Mouse (Mus musculus): ENCODE results near the gene Prss12. TPM values are rescaled to one million over a fixed set of nuclear protein-coding genes. Genes with fewer than 3 reads are reported as not detected.

Prss12 gene
- 1 to 10 TPM; 1.7 to 1.8 TPM for total RNA-seq (2021)

- intact Hi-C loops (cut with DNase I), result no loop called here
- DNase-seq, result peak; percentile 31 to 39
Observed at GRCm38 (mm10) chr3:123446708-123447537, at the start of gene Prss12. Gene Prss12, plus strand, starts transcription at chr3:123446913.

DNA sequence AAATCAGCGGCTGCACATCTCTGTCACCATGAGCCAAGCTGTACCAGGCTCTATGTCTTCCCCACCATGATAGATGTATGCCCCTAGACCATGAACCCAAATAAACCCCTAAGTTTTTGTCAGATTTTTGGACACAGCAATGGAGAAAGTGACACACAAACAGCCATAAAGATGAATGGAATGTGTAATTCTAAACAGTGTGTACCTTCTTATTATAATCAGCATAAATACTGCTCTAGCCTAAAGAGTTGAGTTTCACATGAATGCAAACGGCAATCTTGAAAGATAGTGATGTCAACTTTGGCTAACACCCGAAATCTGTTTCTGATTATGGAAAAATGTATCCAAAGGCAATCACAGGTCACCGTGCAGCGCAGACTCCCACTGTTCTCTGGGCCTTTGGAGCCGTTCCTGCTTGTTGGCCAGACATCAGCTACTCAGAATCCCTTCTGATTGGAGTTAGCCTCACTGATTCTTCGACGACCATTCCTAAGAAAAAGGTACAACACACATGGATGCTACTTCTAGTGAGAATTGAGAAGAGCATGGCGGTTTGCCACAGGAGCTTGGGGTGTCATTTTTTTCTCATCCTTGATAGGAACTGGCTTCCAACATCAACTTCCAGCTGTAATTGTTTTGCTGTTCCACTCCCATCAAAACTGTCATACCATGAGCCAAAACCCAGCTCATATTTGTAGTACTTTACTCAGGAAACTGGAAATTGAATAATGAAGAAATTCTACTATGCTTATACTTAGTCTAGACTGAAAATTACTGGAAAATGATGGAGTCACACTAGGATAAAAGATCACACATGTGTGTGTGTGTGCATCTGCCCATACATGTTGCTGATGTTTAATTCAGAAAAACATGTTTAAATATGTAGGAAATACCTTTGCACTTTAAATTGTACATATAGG lies 48.9 kb upstream of the Prss12 start:
- intact Hi-C loops (cut with DNase I), result no loop called here
- peak; percentile 11 to 16 for DNase-seq

DNA sequence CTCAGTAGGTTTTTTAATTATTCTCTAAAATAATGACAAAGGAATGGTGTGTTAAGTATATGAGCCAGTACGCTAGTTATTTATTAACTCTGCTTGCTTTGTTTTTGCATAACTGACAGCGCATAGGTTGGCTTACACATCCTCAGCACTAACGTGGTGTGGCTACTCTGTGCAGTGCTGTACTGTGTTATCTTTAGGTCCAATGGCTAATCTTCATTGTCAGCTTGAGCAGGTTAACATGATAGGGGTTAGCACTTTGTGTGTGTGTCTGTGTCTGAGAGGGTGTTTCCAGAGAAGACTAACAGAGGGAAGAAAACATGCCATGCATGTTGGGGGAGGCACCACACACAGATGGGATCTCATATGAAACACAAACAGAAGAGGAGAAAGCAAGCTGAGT lies 41.8 kb upstream of the Prss12 start:
- intact Hi-C loops (cut with DNase I), result no loop called here
- DNase-seq, result no peak

- DNase-seq, result no peak
- intact Hi-C loops (cut with DNase I), result no loop called here
Observed at GRCm38 (mm10) chr3:123411821-123412578, 34.7 kb upstream of the Prss12 start.

GRCm38 (mm10) chr3:123413173-123413572 lies 33.5 kb upstream of the Prss12 start:
- no peak for DNase-seq

GRCm38 (mm10) chr3:123425647-123426046 lies 21.1 kb upstream of the Prss12 start:
- intact Hi-C loops (cut with DNase I), result no loop called here

More at GRCm38 (mm10) chr3:123413173-123413572, 33.5 kb upstream of the Prss12 start:
- intact Hi-C loops (cut with DNase I), result no loop called here

GRCm38 (mm10) chr3:123428005-123428404 lies 18.7 kb upstream of the Prss12 start:
- no peak for DNase-seq
- intact Hi-C loops (cut with DNase I), result no loop called here

More at GRCm38 (mm10) chr3:123425647-123426046, 21.1 kb upstream of the Prss12 start:
- DNase-seq, result no peak

DNA sequence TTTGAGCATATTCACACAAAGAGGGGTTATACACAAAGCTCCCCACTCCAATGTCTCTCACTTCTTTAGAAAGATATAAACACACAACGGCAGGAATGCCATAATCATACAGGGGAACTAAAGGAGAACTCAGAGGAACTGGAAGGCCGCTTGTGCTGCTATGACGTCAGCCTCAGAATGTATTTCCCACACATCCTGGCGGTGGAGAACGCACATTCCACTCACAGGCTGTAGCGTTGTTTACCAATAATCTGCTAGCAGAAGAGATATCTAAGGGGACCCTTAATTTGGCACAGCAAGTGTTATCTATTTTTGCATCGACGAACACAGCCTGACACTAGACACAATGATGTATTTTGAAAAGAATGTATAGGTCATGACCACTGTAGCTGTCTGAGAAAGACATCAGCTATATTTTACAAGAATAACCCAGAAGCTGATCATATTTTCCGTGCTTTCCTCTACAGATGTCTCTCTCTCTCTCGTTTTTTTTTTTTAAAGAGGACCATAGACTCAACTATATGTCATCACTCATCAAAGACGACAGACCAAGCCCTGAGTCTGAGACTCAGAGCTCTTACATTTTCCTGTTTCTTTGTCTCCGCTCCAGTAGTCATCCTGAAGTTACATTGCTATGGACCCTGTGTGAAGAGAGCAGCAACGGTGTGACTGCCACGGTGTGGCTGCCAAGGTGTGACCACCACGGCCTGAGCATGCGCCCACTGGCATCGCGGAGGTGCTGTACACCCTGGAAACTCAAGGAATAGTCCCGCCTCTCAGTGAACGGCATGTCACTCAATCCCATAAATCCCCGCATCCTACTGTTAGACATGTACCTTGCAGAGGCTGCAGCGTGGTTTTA lies 16.9 kb upstream of the Prss12 start:
- intact Hi-C loops (cut with DNase I), result no loop called here
- DNase-seq, result no peak

GRCm38 (mm10) chr3:123431951-123432674 lies 14.6 kb upstream of the Prss12 start:
- DNase-seq, result no peak
- intact Hi-C loops (cut with DNase I), result no loop called here

DNA sequence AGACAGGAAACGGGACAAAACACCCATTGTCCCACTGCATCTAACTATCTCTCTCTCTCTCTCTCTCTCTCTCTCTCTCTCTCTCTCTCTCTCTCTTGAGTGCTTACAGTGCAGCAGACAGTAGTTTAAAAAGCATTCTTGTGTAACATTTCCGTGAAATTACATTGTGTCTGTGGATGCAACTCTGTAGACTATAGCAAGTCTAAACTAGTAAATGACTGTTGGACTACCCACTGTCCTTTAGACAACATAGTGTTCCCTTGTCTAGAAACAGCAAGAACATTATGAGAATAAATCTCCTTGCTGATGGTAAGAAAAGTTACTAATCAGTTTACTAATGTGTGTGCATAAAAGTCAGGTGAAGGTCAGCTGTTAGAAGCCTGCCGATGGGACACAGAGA lies 13.4 kb upstream of the Prss12 start:
- DNase-seq, result no peak
- intact Hi-C loops (cut with DNase I), result no loop called here

DNA sequence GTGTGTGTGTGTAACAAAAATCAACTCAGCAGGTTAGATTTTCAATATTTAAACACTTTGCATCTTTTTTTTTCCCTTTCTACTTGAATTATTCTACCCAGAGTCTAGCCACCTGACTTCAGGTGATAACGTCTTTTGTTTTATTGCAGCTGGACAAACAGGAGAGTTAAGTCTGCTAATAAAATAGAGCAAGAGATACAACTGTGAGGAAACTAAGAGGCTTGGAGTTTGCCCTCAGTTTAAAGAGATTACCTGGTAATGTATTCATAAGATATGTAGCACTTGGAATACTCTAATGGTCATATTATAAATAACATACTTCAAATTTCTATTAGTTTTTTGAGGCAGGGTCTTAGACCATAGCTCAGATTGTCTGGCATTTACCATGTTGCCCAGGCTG lies 9.1 kb upstream of the Prss12 start:
- intact Hi-C loops (cut with DNase I), result no loop called here
- DNase-seq, result no peak

DNA sequence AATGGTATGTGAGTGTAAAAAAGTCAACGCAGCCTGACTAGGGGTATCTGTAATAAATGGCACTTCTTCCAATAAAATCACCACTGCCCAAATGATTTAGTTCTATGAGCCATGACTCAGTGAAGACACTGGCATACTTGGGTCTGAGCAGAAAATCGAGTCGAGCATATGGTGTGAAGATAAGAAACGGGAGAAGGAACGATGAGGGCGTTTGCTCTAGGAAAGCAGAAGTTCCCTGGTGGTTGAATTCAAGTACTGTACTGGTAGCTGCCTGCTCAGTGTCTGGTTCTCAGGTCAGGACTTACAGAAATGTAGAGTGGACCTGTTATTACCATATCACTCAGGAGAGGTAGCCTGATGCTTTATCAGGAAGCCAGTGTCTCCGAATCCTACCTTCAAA lies 6.2 kb upstream of the Prss12 start:
- DNase-seq, result no peak
- intact Hi-C loops (cut with DNase I), result no loop called here

DNA sequence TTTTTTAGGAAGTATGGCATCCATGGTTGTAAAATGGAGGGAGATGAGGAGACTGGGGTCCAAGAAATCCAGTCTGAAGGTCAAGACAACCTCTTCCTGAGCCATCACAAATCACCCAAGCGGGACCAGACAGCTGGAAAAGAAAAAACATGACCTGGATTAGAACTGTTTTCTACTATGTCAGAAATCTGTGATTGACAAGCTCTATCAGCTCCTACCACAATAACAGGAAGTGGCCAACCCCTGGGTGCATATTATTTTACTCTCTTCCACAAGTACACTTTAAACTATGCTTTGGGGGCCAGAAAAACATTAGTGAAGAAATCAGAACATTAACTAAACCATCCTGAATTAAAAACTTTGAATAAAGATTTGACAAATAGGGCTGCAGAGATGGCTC lies 2.2 kb upstream of the Prss12 start:
- intact Hi-C loops (cut with DNase I), result no loop called here
- no peak for DNase-seq

DNA sequence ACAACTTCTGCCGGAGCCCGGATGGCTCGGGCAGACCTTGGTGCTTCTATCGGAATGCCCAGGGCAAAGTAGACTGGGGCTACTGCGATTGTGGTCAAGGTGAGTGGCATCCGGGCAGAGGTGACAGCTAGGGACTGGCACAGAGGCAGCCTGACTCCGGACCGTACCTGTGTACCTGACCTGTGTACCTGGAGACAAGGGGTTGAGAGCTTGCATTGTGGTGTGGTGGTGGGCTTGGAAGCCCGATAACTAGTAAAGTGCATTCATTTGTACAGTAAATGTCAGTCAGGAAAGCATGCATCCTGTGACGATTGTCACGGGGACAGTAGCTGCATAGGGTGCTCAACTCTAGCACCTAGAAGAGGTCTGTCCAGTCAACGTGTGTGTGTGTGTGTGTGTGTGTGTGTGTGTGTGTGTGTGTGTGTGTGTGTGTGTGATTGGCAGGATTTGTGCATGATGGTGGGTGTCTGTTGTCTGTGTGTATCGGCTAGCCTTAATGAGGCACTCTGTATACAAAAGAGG lies 886 bp downstream of the Prss12 start:
- intact Hi-C loops (cut with DNase I), result no loop called here
- DNase-seq, result no peak

GRCm38 (mm10) chr3:123448096-123448495 lies 1.4 kb downstream of the Prss12 start:
- DNase-seq, result no peak
- intact Hi-C loops (cut with DNase I), result no loop called here

DNA sequence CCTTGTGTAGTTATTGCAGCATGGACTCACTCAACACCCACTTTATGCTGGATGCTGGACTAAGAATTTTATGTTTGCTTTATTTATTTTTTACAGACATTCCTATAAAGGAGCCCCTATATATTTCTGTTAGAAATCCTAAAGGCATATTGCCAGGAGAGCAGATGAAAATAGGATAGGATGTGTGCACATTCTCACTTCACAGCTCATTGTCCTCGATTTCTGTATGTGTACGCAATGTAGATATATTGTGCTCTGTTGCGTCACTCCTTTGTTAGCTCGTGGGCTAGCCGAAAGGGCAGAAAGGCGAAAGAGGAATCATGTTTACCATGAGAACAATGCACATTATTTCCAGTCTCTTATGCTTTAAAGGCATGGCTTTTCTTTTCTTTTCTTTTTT lies 3.4 kb downstream of the Prss12 start:
- DNase-seq, result no peak
- intact Hi-C loops (cut with DNase I), result no loop called here

DNA sequence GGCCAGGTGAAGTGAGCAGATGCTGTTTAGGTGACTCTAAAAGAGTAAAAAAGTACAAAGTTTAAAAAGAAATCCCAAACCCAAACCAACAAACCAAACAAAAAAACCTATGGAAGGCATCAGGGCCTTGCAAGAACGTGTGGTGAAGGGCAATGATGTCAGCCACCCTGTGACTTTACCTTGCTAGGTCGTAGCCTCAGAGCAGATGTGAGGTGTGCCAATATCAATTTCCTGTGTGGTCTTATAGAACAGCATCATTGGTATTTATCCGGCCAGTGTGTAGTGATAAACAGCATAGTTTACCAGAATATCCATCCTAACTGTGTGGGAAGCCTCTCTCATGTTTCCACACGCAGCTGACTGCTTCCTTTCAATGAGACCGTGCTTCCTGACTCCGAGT lies 6.2 kb downstream of the Prss12 start:
- no peak for DNase-seq
- intact Hi-C loops (cut with DNase I), result no loop called here

DNA sequence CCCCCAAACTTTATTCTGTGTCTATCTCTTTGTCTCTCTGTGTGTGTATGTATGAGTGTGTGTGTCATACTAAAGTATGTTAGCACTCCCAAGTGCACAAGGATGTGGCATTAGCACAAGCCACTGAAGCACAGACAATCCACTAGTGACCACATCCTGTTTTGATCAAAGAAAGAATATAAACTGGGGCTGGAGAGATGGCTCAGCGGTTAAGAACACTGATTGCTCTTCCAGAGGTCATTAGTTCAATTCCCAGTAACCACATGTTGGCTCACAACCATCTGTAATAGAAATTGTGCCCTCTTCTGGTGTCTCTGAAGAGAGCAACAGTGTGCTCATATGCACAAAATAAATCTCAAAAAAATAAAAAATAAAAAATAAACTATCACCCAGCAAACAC lies 12.8 kb downstream of the Prss12 start:
- DNase-seq, result no peak
- intact Hi-C loops (cut with DNase I), result no loop called here

GRCm38 (mm10) chr3:123460436-123460835 lies 13.7 kb downstream of the Prss12 start:
- intact Hi-C loops (cut with DNase I), result no loop called here
- DNase-seq, result no peak
